11 mouse cellular contexts compared by ENCODE assay signal in genomic region chr19:40307550-40307949, GRCm38 (mm10). TPM values are rescaled to one million over a fixed set of nuclear protein-coding genes. Genes with fewer than 3 reads are reported as not detected.
DNase-seq lines count a peak whose midpoint lies in the region; ATAC-seq lines count a peak whose summit lies in the region.
"Had no signal": no experiment of that assay in that cellular context is flagged by ENCODE, and none has a peak within 500 bp of the region (broad histone marks: within the 10 kb centered on the region; RNA-seq: fewer than 3 reads in every experiment).

No protein-coding gene starts in this region.

- peak; percentile 47 for DNase-seq in layer of hippocampus, adult 9-11 months
- DNase-seq in layer of hippocampus, adult 11-12 months (ENCODE audit: low spot score), result no peak
- DNase-seq in ZHBTc4 (ENCODE audit: low read depth, low spot score), result peak; percentile 47
- DNase-seq in heart, adult 8-10 months (ENCODE audit: low spot score), result peak; percentile 86
- DNase-seq in large intestine, adult 2 months (ENCODE audit: low read depth, low spot score), result peak; percentile 70
- no peak for DNase-seq in natural killer cell, adult 2 months (ENCODE audit: low spot score in 2 of 2)
- no peak for DNase-seq in testis, postnatal 14 days (ENCODE audit: low spot score)
- DNase-seq: adrenal gland, postnatal 36 days; liver, embryonic 13.5 days; thymus, postnatal 4 days had no signal

- 23% methylated on average over 7 of the region's 7 CpGs for WGBS in large intestine, adult 2 months

- ATAC-seq in erythroblast, adult 5-6 weeks (replicated peaks; ENCODE audit: low FRiP score, poor library complexity, severe bottlenecking), result no peak

RNA-seq across cellular contexts. Expression of gene Pdlim1, which starts 35.9 kb away (rescaled TPM):
- total RNA-seq in heart, adult 8-10 months (2022), result 100 to 1,000 TPM; 114 to 157 (median 136) TPM
- 497 and 506 TPM in 2 replicates for polyA plus RNA-seq in large intestine, adult 2 months (2012; rRNA removed)
- total RNA-seq in erythroblast, adult 5-6 weeks (2015; ENCODE audit: low replicate concordance), result 19.6 and 24.0 TPM in 2 replicates
- 8.9 and 32.3 TPM in 2 replicates for total RNA-seq in erythroblast, adult 5-6 weeks (2017; ENCODE audit: low replicate concordance)

Comparison
In these comparisons a context has a peak if more than half of its experiments do, and no peak if none do; other contexts are left out.
1. DNase-seq: peak in layer of hippocampus, adult 9-11 months (single experiment), ZHBTc4 (single experiment), heart, adult 8-10 months (single experiment) and large intestine, adult 2 months (single experiment); none in layer of hippocampus, adult 11-12 months (single experiment), natural killer cell, adult 2 months (0 of 2) and testis, postnatal 14 days (single experiment).